In the genomic region with DNA sequence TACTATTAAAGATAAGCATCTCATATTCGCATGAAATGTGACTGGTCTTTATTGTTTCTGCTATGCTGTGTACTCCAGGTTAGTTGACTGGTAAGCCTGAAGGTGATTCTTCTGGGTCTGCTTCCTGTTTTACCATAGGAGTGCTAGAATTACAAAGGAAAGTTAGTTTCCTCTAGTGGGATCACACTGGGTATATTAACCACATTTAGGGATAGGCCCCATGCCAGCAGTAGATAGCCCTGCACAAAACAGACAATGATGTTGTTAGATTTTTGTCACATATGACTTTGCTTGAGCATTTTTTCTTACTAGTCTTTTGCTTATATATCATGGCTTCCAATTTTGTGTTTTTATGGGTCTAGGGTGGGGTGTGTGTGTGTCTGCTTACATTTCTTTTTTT, we compare ENCODE assay signal across 21 mouse cellular contexts.
"Had no signal": no experiment of that assay in that cellular context is flagged by ENCODE, and none has a peak within 500 bp of the region (broad histone marks: within the 10 kb centered on the region; RNA-seq: fewer than 3 reads in every experiment).

No protein-coding gene starts in this region.

- H3K9ac ChIP-seq: liver, embryonic 15.5 days; liver, postnatal 0 days; lung, embryonic 15.5 days; midbrain, embryonic 13.5 days; neural tube, embryonic 13.5 days; neural tube, embryonic 15.5 days had no signal

- H3K4me2 ChIP-seq: liver, embryonic 15.5 days; lung, embryonic 15.5 days; midbrain, embryonic 11.5 days; midbrain, embryonic 13.5 days; neural tube, embryonic 13.5 days; neural tube, embryonic 15.5 days had no signal

- ATAC-seq: liver, postnatal 0 days; lung, postnatal 0 days; midbrain, embryonic 13.5 days; midbrain, embryonic 16.5 days had no signal

- H3K27ac ChIP-seq: liver, embryonic 15.5 days; lung, embryonic 15.5 days; midbrain, embryonic 13.5 days; neural tube, embryonic 13.5 days; neural tube, embryonic 15.5 days had no signal

- H3K9me3 ChIP-seq: liver, embryonic 15.5 days; lung, embryonic 15.5 days; megakaryocyte, embryonic 14.5 days; midbrain, embryonic 13.5 days; neural tube, embryonic 13.5 days; neural tube, embryonic 15.5 days had no signal

- H3K4me1 ChIP-seq: lung, embryonic 15.5 days; midbrain, embryonic 13.5 days; neural tube, embryonic 13.5 days; neural tube, embryonic 15.5 days had no signal

- H3K36me3 ChIP-seq: liver, embryonic 15.5 days; lung, embryonic 15.5 days; midbrain, embryonic 13.5 days; neural tube, embryonic 13.5 days; neural tube, embryonic 15.5 days had no signal

- DNase-seq: liver, postnatal 0 days; lung, adult 2 months; lung, postnatal 4 days; retina, postnatal 1 day; right cerebral cortex, adult 18-20 months; right cerebral cortex, postnatal 25 days; right cerebral cortex, postnatal 4 days; spleen, adult 18-20 months; thymus, adult 18-20 months; thymus, postnatal 14 days; thymus, postnatal 36 days had no signal

- H3K27me3 ChIP-seq: liver, embryonic 15.5 days; lung, embryonic 15.5 days; megakaryocyte, embryonic 14.5 days; midbrain, embryonic 13.5 days; neural tube, embryonic 13.5 days; neural tube, embryonic 15.5 days had no signal

- H3K4me3 ChIP-seq: liver, embryonic 15.5 days; lung, embryonic 15.5 days; midbrain, embryonic 13.5 days; myocyte; neural tube, embryonic 13.5 days; neural tube, embryonic 15.5 days had no signal
